Mouse (Mus musculus): ENCODE results near the gene Acp4. TPM values are rescaled to one million over a fixed set of nuclear protein-coding genes. Genes with fewer than 3 reads are reported as not detected.

The Acp4 gene
- polyA plus RNA-seq (2017; shearing (Covaris generic)), result 1 to 10 TPM in 1 of 2 experiments, under 1 TPM in 1; 0.18 to 1.3 TPM

GRCm38 (mm10) chr7:44257278-44257677 is at the start of gene Acp4:
Gene Acp4 (minus strand): TSS chr7:44257378.

GRCm38 (mm10) chr7:44306516-44307240 is 49.5 kb upstream of the Acp4 start, which contains the start of gene Clec11a:
Gene Clec11a (minus strand): TSS chr7:44306902.

GRCm38 (mm10) chr7:44261147-44261546 is 4.0 kb upstream of the Acp4 start, which contains the start of gene Gm15517:
Gene Gm15517 (plus strand): TSS chr7:44261447.

GRCm38 (mm10) chr7:44246055-44246983 is 10.9 kb downstream of the Acp4 start, which contains the start of the genes 1700028J19Rik and 2410002F23Rik:
Gene 1700028J19Rik (minus strand): TSS chr7:44246695.
Gene 2410002F23Rik (plus strand): TSS chr7:44246722.

GRCm38 (mm10) chr7:44235909-44236308 is 21.3 kb downstream of the Acp4 start, which contains the start of gene Gm36864:
Gene Gm36864 (plus strand): TSS chr7:44236177.

GRCm38 (mm10) chr7:44225076-44225475 is 32.1 kb downstream of the Acp4 start, which contains the start of gene Klk1:
Gene Klk1 (plus strand): TSS chr7:44225360.

GRCm38 (mm10) chr7:44215645-44216044 is 41.5 kb downstream of the Acp4 start, which contains the start of gene Klk1b5:
Gene Klk1b5 (plus strand): TSS chr7:44215945.

GRCm38 (mm10) chr7:44207135-44207534 is 50.0 kb downstream of the Acp4 start, which contains the start of gene Klk1b4:
Gene Klk1b4 (plus strand): TSS chr7:44207435.

Other genes with a start within 250 kb of the Acp4 start
- under 1 TPM in 1 of 2 experiments, not detected in 1; 0.22 TPM for gene Klk1b26, start 245.2 kb downstream of the Acp4 start, polyA plus RNA-seq (2017; shearing (Covaris generic))
- 1 to 10 TPM; 2.7 to 3.0 TPM for gene Klk1b27, start 205.1 kb downstream of the Acp4 start, polyA plus RNA-seq (2017; shearing (Covaris generic))
- not detected for gene Klk1b21, start 155.1 kb downstream of the Acp4 start, polyA plus RNA-seq (2017; shearing (Covaris generic))
- not detected for gene Klk1b22, start 144.7 kb downstream of the Acp4 start, polyA plus RNA-seq (2017; shearing (Covaris generic))
- gene Klk1b16, start 120.6 kb downstream of the Acp4 start, polyA plus RNA-seq (2017; shearing (Covaris generic)), result not detected
- under 1 TPM in 1 of 2 experiments, not detected in 1; 0.84 TPM for gene Klk1b24, start 69.1 kb downstream of the Acp4 start, polyA plus RNA-seq (2017; shearing (Covaris generic))
- gene Klk1b3, start 59.2 kb downstream of the Acp4 start, polyA plus RNA-seq (2017; shearing (Covaris generic)), result not detected
- gene Klk1b4, start 49.9 kb downstream of the Acp4 start, polyA plus RNA-seq (2017; shearing (Covaris generic)), result under 1 TPM in 1 of 2 experiments, not detected in 1; 0.59 TPM
- not detected for gene Klk1b5, start 41.4 kb downstream of the Acp4 start, polyA plus RNA-seq (2017; shearing (Covaris generic))
- gene Klk1, start 32.0 kb downstream of the Acp4 start, polyA plus RNA-seq (2017; shearing (Covaris generic)), result under 1 TPM in 1 of 2 experiments, not detected in 1; 0.65 TPM
- 1 to 10 TPM in 1 of 2 experiments, not detected in 1; 2.8 TPM for gene Gm36864, start 21.2 kb downstream of the Acp4 start, polyA plus RNA-seq (2017; shearing (Covaris generic))
- gene 1700028J19Rik, start 10.7 kb downstream of the Acp4 start, polyA plus RNA-seq (2017; shearing (Covaris generic)), result 1 to 10 TPM; 1.5 to 4.0 TPM
- gene 2410002F23Rik, start 10.7 kb downstream of the Acp4 start, polyA plus RNA-seq (2017; shearing (Covaris generic)), result 100 to 1,000 TPM; 133 to 173 TPM
- gene Gm15517, start 4.1 kb upstream of the Acp4 start, polyA plus RNA-seq (2017; shearing (Covaris generic)), result not detected
- under 1 TPM; 0.31 to 0.95 TPM for gene Clec11a, start 49.5 kb upstream of the Acp4 start, polyA plus RNA-seq (2017; shearing (Covaris generic))
- under 1 TPM; 0.10 to 0.24 TPM for gene Shank1, start 52.9 kb upstream of the Acp4 start, polyA plus RNA-seq (2017; shearing (Covaris generic))
- under 1 TPM; 0.23 to 0.55 TPM for gene Syt3, start 126.7 kb upstream of the Acp4 start, polyA plus RNA-seq (2017; shearing (Covaris generic))
- under 1 TPM; 0.47 to 0.69 TPM for gene 1700008O03Rik, start 128.4 kb upstream of the Acp4 start, polyA plus RNA-seq (2017; shearing (Covaris generic))
- under 1 TPM; 0.18 to 0.64 TPM for gene Lrrc4b, start 171.6 kb upstream of the Acp4 start, polyA plus RNA-seq (2017; shearing (Covaris generic))
- gene Aspdh, start 208.0 kb upstream of the Acp4 start, polyA plus RNA-seq (2017; shearing (Covaris generic)), result 1 to 10 TPM in 1 of 2 experiments, not detected in 1; 1.2 TPM
- 100 to 1,000 TPM in 1 of 2 experiments, 10 to 100 TPM in 1; 94.8 to 118 TPM for gene Josd2, start 210.6 kb upstream of the Acp4 start, polyA plus RNA-seq (2017; shearing (Covaris generic))
- gene Emc10, start 239.2 kb upstream of the Acp4 start, polyA plus RNA-seq (2017; shearing (Covaris generic)), result 100 to 1,000 TPM; 151 to 196 TPM
- gene Fam71e1, start 239.2 kb upstream of the Acp4 start, polyA plus RNA-seq (2017; shearing (Covaris generic)), result 1 to 10 TPM; 3.0 to 7.2 TPM